Mouse (Mus musculus): ENCODE data around the gene Aqp12.

DNA sequence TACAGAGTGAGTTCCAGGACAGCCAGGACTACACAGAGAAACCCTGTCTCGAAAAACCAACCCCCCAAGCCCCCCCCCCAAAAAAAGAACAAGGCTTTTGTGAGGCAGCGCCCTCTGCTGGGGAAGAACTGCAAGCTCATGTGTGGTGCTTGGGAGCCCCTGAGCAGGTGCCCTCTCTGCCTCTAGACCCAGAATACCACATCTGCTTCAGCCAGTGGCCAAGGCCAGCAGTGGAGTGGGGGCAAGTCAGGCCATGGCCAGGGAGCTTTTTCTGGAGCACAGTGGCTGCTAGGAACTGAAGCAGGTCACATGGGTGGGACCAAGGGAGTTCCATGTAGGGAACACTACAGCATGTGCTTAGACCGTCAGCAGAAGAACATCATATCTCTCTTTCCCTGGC, 4.6 kb downstream of the Aqp12 start:
- TF ChIP-seq CTCF (conservative IDR thresholded peaks at IDR 0.05; ENCODE audit: low read length) = peak; percentile 26
- TF ChIP-seq NANOG (IDR thresholded peaks at IDR 0.05; ENCODE audit: borderline replicate concordance, low read length) = no peak
- no peak for TF ChIP-seq POU5F1 (IDR thresholded peaks at IDR 0.05; ENCODE audit: borderline replicate concordance, low read length)
